Mouse (Mus musculus): ENCODE measurements at regions not wholly inside any gene's neighbourhood (a gene's known extent, or its start where the extent isn't known, plus 50 kb on each side); places are given as distances from the start of the nearest gene placed in this dataset.
"Not testable (repeated sequence)": the region's sequence is repeated elsewhere in the genome, so short reads cannot be mapped to it uniquely, and the experiment has no call there.

DNA sequence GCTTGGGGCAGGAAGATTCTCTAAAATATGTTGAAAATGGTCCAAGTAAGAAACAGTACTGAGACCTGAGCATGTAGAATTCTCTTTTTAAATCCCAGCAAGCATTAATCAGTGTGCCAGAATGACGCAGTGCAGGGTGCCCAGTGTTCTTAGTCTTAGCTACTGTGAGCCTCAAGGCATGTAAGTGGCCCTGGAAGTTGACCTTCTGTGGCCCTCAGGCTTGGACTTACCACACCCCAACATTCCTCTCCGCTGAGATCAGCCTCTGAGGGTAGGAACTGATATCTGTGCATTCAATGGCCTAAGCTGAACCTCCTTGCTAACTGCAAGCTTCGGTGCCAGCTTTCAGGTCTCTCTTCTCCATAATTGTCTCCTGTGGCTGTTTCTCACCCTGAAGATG is 89.4 kb upstream of the Ccdc122 start:
- no peak for ATAC-seq (ENCODE audit: insufficient read depth)
- Histone ChIP-seq H3K9me3 (ENCODE audit: low read depth, low read length) (no peaks in the 10 kb centered on the region), H3K4me1 (ENCODE audit: insufficient read depth) (peaks cover 28% of the 10 kb centered on the region), H3K9ac (no peak overlapping the region), H3K27ac (ENCODE audit: low read depth) (0 out of 2 replicates have a peak overlapping the region, but pooled peaks have one; percentile 20), H3K36me3 (ENCODE audit: insufficient read depth) (no peaks in the 10 kb centered on the region), H3K4me2 (no peak overlapping the region), H3K4me3 (ENCODE audit: low read depth, low read length) (no peak overlapping the region), H3K27me3 (ENCODE audit: insufficient read depth, low read length) (no peaks in the 10 kb centered on the region)
- no peak for TF ChIP-seq CTCF (IDR thresholded peaks at IDR 0.05; ENCODE audit: low read depth)
- peak; percentile 57 for DNase-seq
- WGBS: 50% methylated on average over 3 of the region's 3 CpGs

DNA sequence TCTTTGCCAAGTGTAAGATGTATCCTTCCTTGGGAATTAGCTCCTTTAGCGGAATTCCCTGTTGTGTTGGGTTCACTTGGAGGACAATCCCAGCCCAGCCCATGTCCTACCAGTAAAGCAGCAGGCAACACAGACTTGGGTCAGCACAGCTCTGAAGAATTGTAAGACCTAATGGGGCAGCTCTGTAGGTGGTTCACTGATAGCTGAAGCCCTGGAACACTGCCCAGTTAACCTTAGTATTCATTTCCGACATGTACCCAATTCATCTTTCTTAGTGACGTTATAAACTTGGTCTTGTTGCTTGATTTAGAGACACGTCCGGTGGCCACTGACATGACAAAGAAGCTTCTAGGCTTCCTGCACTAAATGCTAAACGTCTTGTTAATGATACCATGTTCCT is 90.9 kb upstream of the Ccdc122 start:
- Histone ChIP-seq H3K4me2 (no peak overlapping the region), H3K4me3 (ENCODE audit: low read depth, low read length) (no peak overlapping the region), H3K27me3 (ENCODE audit: insufficient read depth, low read length) (no peaks in the 10 kb centered on the region), H3K27ac (ENCODE audit: low read depth) (no peak overlapping the region), H3K9ac (no peak overlapping the region), H3K9me3 (ENCODE audit: low read depth, low read length) (no peaks in the 10 kb centered on the region), H3K4me1 (ENCODE audit: insufficient read depth) (peaks cover 28% of the 10 kb centered on the region), H3K36me3 (ENCODE audit: insufficient read depth) (no peaks in the 10 kb centered on the region)
- ATAC-seq (ENCODE audit: insufficient read depth): peak; percentile 38; the same call in 1 of the 2 replicates
- TF ChIP-seq CTCF (IDR thresholded peaks at IDR 0.05; ENCODE audit: low read depth): no peak
- 31% methylated on average over 6 of the region's 6 CpGs for WGBS
- DNase-seq: peak; percentile 75

DNA sequence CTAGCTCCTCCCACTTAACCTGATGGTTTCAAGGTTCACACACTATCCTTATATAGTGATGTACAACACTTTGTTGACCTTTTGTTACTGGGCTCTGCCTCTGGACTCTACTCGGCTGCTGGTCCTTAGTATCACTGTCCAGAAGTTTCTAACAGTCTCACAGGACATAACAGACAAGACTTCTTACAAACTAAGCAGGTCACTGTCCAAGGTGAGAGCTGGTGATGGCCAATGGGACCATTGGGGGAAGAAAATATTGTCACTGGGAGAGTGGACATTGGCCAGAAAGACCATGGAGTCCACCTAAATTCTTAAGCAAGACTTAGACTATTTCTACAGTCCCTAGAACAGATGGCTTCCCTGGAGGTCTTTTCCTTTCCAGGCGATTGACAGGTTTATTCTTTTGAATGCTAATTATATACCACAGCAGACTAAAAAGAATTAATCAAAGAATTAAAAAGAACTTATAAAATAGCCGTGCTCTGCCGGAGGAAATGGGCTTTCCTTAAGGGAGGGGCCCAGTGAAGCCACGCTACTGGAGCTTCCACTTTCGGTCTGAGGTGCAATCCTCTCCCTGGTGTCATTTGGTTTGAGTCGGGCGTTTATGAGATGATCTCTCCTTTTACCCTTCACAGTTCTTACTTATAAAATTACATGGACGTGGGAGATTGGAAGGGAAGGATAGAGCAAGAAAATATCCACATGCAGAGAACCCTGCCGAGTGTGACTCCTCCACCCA is 94.9 kb upstream of the Ccdc122 start:
- WGBS: 78% methylated on average over 10 of the region's 10 CpGs
- Histone ChIP-seq H3K36me3 (ENCODE audit: insufficient read depth) (no peaks in the 10 kb centered on the region), H3K27ac (ENCODE audit: low read depth) (no peak overlapping the region), H3K9ac (no peak overlapping the region), H3K27me3 (ENCODE audit: insufficient read depth, low read length) (no peaks in the 10 kb centered on the region), H3K4me3 (ENCODE audit: low read depth, low read length) (no peak overlapping the region), H3K4me2 (no peak overlapping the region), H3K9me3 (ENCODE audit: low read depth, low read length) (no peaks in the 10 kb centered on the region), H3K4me1 (ENCODE audit: insufficient read depth) (peaks cover 8% of the 10 kb centered on the region; the same call in 1 of the 2 replicates)
- ATAC-seq (ENCODE audit: insufficient read depth) (no peak), DNase-seq (no peak)
- no peak for TF ChIP-seq CTCF (IDR thresholded peaks at IDR 0.05; ENCODE audit: low read depth)

DNA sequence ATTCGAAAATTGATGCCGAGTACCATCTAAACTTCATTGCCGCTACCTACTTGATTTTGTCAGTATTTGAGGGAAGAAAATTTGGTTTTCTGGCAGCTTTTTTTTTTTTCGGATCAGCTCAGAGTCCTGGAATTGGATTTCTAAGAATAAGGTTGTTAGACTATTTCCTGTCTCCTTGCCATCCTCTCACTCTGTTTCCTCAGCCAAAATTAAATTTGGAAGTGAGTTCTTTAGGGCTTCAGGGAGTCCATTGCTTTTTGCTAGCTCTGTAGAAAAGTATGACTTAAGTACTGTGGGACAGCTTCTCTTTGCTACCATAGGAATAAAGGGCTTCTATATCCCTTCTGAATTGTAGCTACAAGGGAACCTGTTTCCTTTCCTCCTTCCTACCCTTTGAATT is 96.1 kb upstream of the Ccdc122 start:
- Histone ChIP-seq H3K4me3 (ENCODE audit: low read depth, low read length) (no peak overlapping the region), H3K27me3 (ENCODE audit: insufficient read depth, low read length) (no peaks in the 10 kb centered on the region), H3K9ac (no peak overlapping the region), H3K36me3 (ENCODE audit: insufficient read depth) (no peaks in the 10 kb centered on the region), H3K4me1 (ENCODE audit: insufficient read depth) (peaks cover 11% of the 10 kb centered on the region; the same call in 1 of the 2 replicates), H3K4me2 (no peak overlapping the region), H3K27ac (ENCODE audit: low read depth) (no peak overlapping the region), H3K9me3 (ENCODE audit: low read depth, low read length) (no peaks in the 10 kb centered on the region)
- ATAC-seq (ENCODE audit: insufficient read depth) (no peak), DNase-seq (no peak)
- no peak for TF ChIP-seq CTCF (IDR thresholded peaks at IDR 0.05; ENCODE audit: low read depth)
- 91% methylated on average over 4 of the region's 4 CpGs for WGBS

DNA sequence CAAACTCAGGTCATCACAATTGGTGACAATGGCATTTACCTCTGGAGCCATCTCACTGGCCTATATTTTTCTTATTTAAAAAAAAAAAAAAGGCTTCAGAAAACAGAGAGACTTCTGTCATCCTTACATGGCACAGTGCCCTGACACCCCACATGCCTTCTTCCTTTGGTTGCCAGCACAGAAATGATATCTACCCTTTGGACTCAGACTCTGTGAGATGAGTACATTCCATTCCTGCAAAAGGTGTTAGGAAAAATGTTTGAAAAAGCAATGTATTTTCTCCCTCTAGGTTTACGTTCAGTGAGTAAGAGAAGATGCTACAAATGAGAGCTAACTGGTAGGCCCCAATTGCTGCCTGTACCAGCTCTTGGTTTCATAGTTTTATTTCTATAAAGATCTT is 99.9 kb upstream of the Ccdc122 start:
- no peak overlapping the region for H3K4me3 ChIP-seq (ENCODE audit: low read depth, low read length)
- H3K36me3 ChIP-seq (ENCODE audit: insufficient read depth): no peaks in the 10 kb centered on the region
- H3K4me2 ChIP-seq: no peak overlapping the region
- H3K27ac ChIP-seq (ENCODE audit: low read depth): no peak overlapping the region
- ATAC-seq (ENCODE audit: insufficient read depth): no peak
- TF ChIP-seq CTCF (IDR thresholded peaks at IDR 0.05; ENCODE audit: low read depth): no peak
- WGBS: 67% methylated on average over 1 of the region's 1 CpGs
- no peak overlapping the region for H3K9ac ChIP-seq
- DNase-seq: peak; percentile 44
- peaks cover 8% of the 10 kb centered on the region; the same call in 1 of the 2 replicates for H3K4me1 ChIP-seq (ENCODE audit: insufficient read depth)
- H3K9me3 ChIP-seq (ENCODE audit: low read depth, low read length): no peaks in the 10 kb centered on the region
- no peaks in the 10 kb centered on the region for H3K27me3 ChIP-seq (ENCODE audit: insufficient read depth, low read length)

DNA sequence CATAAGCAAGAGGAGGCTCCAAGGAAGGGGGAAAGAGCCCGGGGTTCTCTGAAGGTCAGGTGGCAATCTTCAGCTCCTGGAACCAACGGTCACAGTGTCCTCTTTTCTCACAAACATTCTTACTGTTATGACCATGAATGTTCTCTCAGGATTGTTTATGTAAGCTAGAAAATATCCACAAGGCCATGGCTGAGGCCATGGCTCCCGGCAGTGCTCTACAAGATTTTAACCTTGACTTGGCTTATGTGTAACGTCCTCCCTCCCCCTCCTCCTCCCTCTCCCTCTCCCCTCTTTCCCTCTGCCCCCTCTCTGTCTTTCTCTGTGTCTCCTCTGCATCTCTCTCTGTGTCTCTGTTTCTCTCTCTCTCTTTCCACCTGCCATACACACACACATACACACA is 100.5 kb upstream of the Ccdc122 start:
- not testable (repeated sequence) for H3K27me3 ChIP-seq (ENCODE audit: insufficient read depth, low read length); H3K9me3 ChIP-seq (ENCODE audit: low read depth, low read length); H3K9ac ChIP-seq; H3K4me3 ChIP-seq (ENCODE audit: low read depth, low read length); H3K36me3 ChIP-seq (ENCODE audit: insufficient read depth); H3K4me2 ChIP-seq; H3K27ac ChIP-seq (ENCODE audit: low read depth); DNase-seq; ATAC-seq (ENCODE audit: insufficient read depth)
- WGBS: 25% methylated on average over 4 of the region's 4 CpGs
- peaks cover 14% of the 10 kb centered on the region; the same call in 1 of the 2 replicates for H3K4me1 ChIP-seq (ENCODE audit: insufficient read depth)

DNA sequence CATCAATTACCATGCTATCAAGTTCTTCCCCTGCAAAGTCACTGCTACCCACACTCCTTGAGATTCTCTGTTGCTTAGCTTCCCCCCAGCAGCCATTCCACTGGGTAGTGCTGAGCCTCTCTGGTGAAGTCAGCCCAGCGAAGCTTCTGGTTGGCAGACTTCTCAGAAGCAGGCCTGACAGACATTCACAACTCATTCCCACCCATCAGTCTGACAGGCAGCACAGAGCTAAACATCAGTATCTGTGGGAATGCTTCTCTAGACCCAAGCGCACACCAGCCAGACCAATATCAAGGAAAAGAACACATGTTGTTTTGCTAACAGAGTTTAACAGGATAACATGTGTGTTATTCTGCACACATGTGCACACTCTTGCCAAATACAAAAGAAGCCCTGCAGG is 101.1 kb upstream of the Ccdc122 start:
- H3K9me3 ChIP-seq (ENCODE audit: low read depth, low read length): no peaks in the 10 kb centered on the region
- no peak for TF ChIP-seq CTCF (IDR thresholded peaks at IDR 0.05; ENCODE audit: low read depth)
- no peak for ATAC-seq (ENCODE audit: insufficient read depth)

More for the DNA sequence above, 101.1 kb upstream of the Ccdc122 start:
- H3K9ac ChIP-seq: no peak overlapping the region
- no peak overlapping the region for H3K27ac ChIP-seq (ENCODE audit: low read depth)
- no peak overlapping the region for H3K4me2 ChIP-seq
- no peaks in the 10 kb centered on the region for H3K27me3 ChIP-seq (ENCODE audit: insufficient read depth, low read length)
- WGBS: 77% methylated on average over 2 of the region's 2 CpGs
- peaks cover 16% of the 10 kb centered on the region; the same call in 1 of the 2 replicates for H3K4me1 ChIP-seq (ENCODE audit: insufficient read depth)
- no peaks in the 10 kb centered on the region for H3K36me3 ChIP-seq (ENCODE audit: insufficient read depth)
- H3K4me3 ChIP-seq (ENCODE audit: low read depth, low read length): no peak overlapping the region
- no peak for DNase-seq

Data from lung, embryonic 14.5 days (tissue).